Mouse (Mus musculus): ENCODE results near the gene Anxa7. TPM values are rescaled to one million over a fixed set of nuclear protein-coding genes. Genes with fewer than 3 reads are reported as not detected.
A peak's percentile ranks its signal among the peaks of the same experiment; 100 is the strongest.

Anxa7 gene
- polyA plus RNA-seq, 1 experiment from 2014 or later: 12.8 TPM

- Histone ChIP-seq H3K27me3 (ENCODE audit: control insufficient read depth, insufficient read depth, low read length) (no peaks in the 10 kb centered on the region; the same call in 1 of the 2 replicates), H3K9ac (ENCODE audit: low read length) (no peak overlapping the region), H3K4me2 (ENCODE audit: low read depth, low read length, severe bottlenecking) (no peak overlapping the region), H3K36me3 (ENCODE audit: control insufficient read depth, insufficient read depth, low read length) (peaks cover 2% of the 10 kb centered on the region; the same call in 1 of the 2 replicates), H3K27ac (ENCODE audit: low read depth, low read length) (no peak overlapping the region), H3K9me3 (ENCODE audit: control insufficient read depth, low read length) (no peaks in the 10 kb centered on the region), H3K4me3 (ENCODE audit: low read depth, low read length) (no peak overlapping the region), H3K4me1 (replicated peaks; ENCODE audit: control insufficient read depth, insufficient read depth, low read length) (0 out of 2 replicates have a peak, but pooled peaks cover 2% of the 10 kb centered on the region)
- no peak for ATAC-seq (replicated peaks; ENCODE audit: low FRiP score)
- WGBS: 91% methylated on average over 7 of the region's 7 CpGs
- no peak for DNase-seq (ENCODE audit: low spot score)
Observed at GRCm38 (mm10) chr14:20482051-20482751, 2.3 kb upstream of the Anxa7 start.

GRCm38 (mm10) chr14:20481211-20481610 lies 1.3 kb upstream of the Anxa7 start:
- H3K4me3 ChIP-seq (ENCODE audit: low read depth, low read length): no peak overlapping the region
- no peak for DNase-seq (ENCODE audit: low spot score)
- WGBS: 14% methylated on average over 5 of the region's 5 CpGs

GRCm38 (mm10) chr14:20480195-20480579 lies 254 bp upstream of the Anxa7 start:
- H3K9ac ChIP-seq (ENCODE audit: low read length): peak overlapping the region; percentile 57
- peak overlapping the region; percentile 63 for H3K4me3 ChIP-seq (ENCODE audit: low read depth, low read length)
- no peaks in the 10 kb centered on the region for H3K9me3 ChIP-seq (ENCODE audit: control insufficient read depth, low read length)
- 64% methylated on average over 1 of the region's 1 CpGs for WGBS
- DNase-seq (ENCODE audit: low spot score) (no peak), ATAC-seq (replicated peaks; ENCODE audit: low FRiP score) (no peak)
- 0 out of 2 replicates have a peak, but pooled peaks cover 2% of the 10 kb centered on the region for H3K4me1 ChIP-seq (replicated peaks; ENCODE audit: control insufficient read depth, insufficient read depth, low read length)
- H3K36me3 ChIP-seq (ENCODE audit: control insufficient read depth, insufficient read depth, low read length): no peaks in the 10 kb centered on the region; the same call in 1 of the 2 replicates
- no peak overlapping the region for H3K27ac ChIP-seq (ENCODE audit: low read depth, low read length)
- no peaks in the 10 kb centered on the region; the same call in 1 of the 2 replicates for H3K27me3 ChIP-seq (ENCODE audit: control insufficient read depth, insufficient read depth, low read length)
- H3K4me2 ChIP-seq (ENCODE audit: low read depth, low read length, severe bottlenecking): peak overlapping the region; percentile 87

More at GRCm38 (mm10) chr14:20481211-20481610, 1.3 kb upstream of the Anxa7 start:
- H3K4me2 ChIP-seq (ENCODE audit: low read depth, low read length, severe bottlenecking): no peak overlapping the region
- no peak overlapping the region for H3K9ac ChIP-seq (ENCODE audit: low read length)
- H3K9me3 ChIP-seq (ENCODE audit: control insufficient read depth, low read length): no peaks in the 10 kb centered on the region
- no peaks in the 10 kb centered on the region; the same call in 1 of the 2 replicates for H3K27me3 ChIP-seq (ENCODE audit: control insufficient read depth, insufficient read depth, low read length)
- 0 out of 2 replicates have a peak, but pooled peaks cover 2% of the 10 kb centered on the region for H3K4me1 ChIP-seq (replicated peaks; ENCODE audit: control insufficient read depth, insufficient read depth, low read length)
- no peak for ATAC-seq (replicated peaks; ENCODE audit: low FRiP score)
- no peaks in the 10 kb centered on the region; the same call in 1 of the 2 replicates for H3K36me3 ChIP-seq (ENCODE audit: control insufficient read depth, insufficient read depth, low read length)
- H3K27ac ChIP-seq (ENCODE audit: low read depth, low read length): no peak overlapping the region

GRCm38 (mm10) chr14:20478801-20479200 lies 1.1 kb downstream of the Anxa7 start:
- no peak overlapping the region; the same call in 1 of the 2 replicates for H3K9ac ChIP-seq (ENCODE audit: low read length)
- WGBS: 29% methylated on average over 7 of the region's 7 CpGs
- H3K36me3 ChIP-seq (ENCODE audit: control insufficient read depth, insufficient read depth, low read length): no peaks in the 10 kb centered on the region
- H3K9me3 ChIP-seq (ENCODE audit: control insufficient read depth, low read length): no peaks in the 10 kb centered on the region
- peak overlapping the region; percentile 87 for H3K4me2 ChIP-seq (ENCODE audit: low read depth, low read length, severe bottlenecking)
- ATAC-seq (replicated peaks; ENCODE audit: low FRiP score) (no peak), DNase-seq (ENCODE audit: low spot score) (no peak)
- no peak overlapping the region for H3K4me3 ChIP-seq (ENCODE audit: low read depth, low read length)
- 0 out of 2 replicates have a peak, but pooled peaks cover 2% of the 10 kb centered on the region for H3K4me1 ChIP-seq (replicated peaks; ENCODE audit: control insufficient read depth, insufficient read depth, low read length)
- H3K27me3 ChIP-seq (ENCODE audit: control insufficient read depth, insufficient read depth, low read length): no peaks in the 10 kb centered on the region; the same call in 1 of the 2 replicates
- H3K27ac ChIP-seq (ENCODE audit: low read depth, low read length): no peak overlapping the region

GRCm38 (mm10) chr14:20478385-20478784 lies 1.5 kb downstream of the Anxa7 start:
- Histone ChIP-seq H3K36me3 (ENCODE audit: control insufficient read depth, insufficient read depth, low read length) (no peaks in the 10 kb centered on the region), H3K27me3 (ENCODE audit: control insufficient read depth, insufficient read depth, low read length) (no peaks in the 10 kb centered on the region; the same call in 1 of the 2 replicates), H3K27ac (ENCODE audit: low read depth, low read length) (no peak overlapping the region), H3K9ac (ENCODE audit: low read length) (no peak overlapping the region), H3K4me2 (ENCODE audit: low read depth, low read length, severe bottlenecking) (no peak overlapping the region), H3K4me1 (replicated peaks; ENCODE audit: control insufficient read depth, insufficient read depth, low read length) (0 out of 2 replicates have a peak, but pooled peaks cover 2% of the 10 kb centered on the region), H3K9me3 (ENCODE audit: control insufficient read depth, low read length) (no peaks in the 10 kb centered on the region), H3K4me3 (ENCODE audit: low read depth, low read length) (no peak overlapping the region)
- DNase-seq (ENCODE audit: low spot score) (no peak), ATAC-seq (replicated peaks; ENCODE audit: low FRiP score) (no peak)
- WGBS: 58% methylated on average over 3 of the region's 3 CpGs

GRCm38 (mm10) chr14:20477261-20478025 lies 2.5 kb downstream of the Anxa7 start:
- no peak for DNase-seq (ENCODE audit: low spot score)

GRCm38 (mm10) chr14:20460216-20460615 lies 19.7 kb downstream of the Anxa7 start:
- Histone ChIP-seq H3K27ac (ENCODE audit: low read depth, low read length) (no peak overlapping the region), H3K27me3 (ENCODE audit: control insufficient read depth, insufficient read depth, low read length) (no peaks in the 10 kb centered on the region), H3K4me3 (ENCODE audit: low read depth, low read length) (no peak overlapping the region), H3K9me3 (ENCODE audit: control insufficient read depth, low read length) (no peaks in the 10 kb centered on the region), H3K4me1 (replicated peaks; ENCODE audit: control insufficient read depth, insufficient read depth, low read length) (no peaks in the 10 kb centered on the region), H3K9ac (ENCODE audit: low read length) (no peak overlapping the region), H3K4me2 (ENCODE audit: low read depth, low read length, severe bottlenecking) (no peak overlapping the region), H3K36me3 (ENCODE audit: control insufficient read depth, insufficient read depth, low read length) (no peaks in the 10 kb centered on the region)
- ATAC-seq (replicated peaks; ENCODE audit: low FRiP score): no peak
- no peak for DNase-seq (ENCODE audit: low spot score)
- 83% methylated on average over 14 of the region's 14 CpGs for WGBS

More at GRCm38 (mm10) chr14:20477261-20478025, 2.5 kb downstream of the Anxa7 start:
- no peak for ATAC-seq (replicated peaks; ENCODE audit: low FRiP score)
- Histone ChIP-seq H3K27ac (ENCODE audit: low read depth, low read length) (no peak overlapping the region), H3K4me3 (ENCODE audit: low read depth, low read length) (no peak overlapping the region), H3K9me3 (ENCODE audit: control insufficient read depth, low read length) (no peaks in the 10 kb centered on the region), H3K27me3 (ENCODE audit: control insufficient read depth, insufficient read depth, low read length) (no peaks in the 10 kb centered on the region; the same call in 1 of the 2 replicates), H3K9ac (ENCODE audit: low read length) (no peak overlapping the region), H3K36me3 (ENCODE audit: control insufficient read depth, insufficient read depth, low read length) (no peaks in the 10 kb centered on the region), H3K4me1 (replicated peaks; ENCODE audit: control insufficient read depth, insufficient read depth, low read length) (0 out of 2 replicates have a peak, but pooled peaks cover 2% of the 10 kb centered on the region), H3K4me2 (ENCODE audit: low read depth, low read length, severe bottlenecking) (no peak overlapping the region)
- WGBS: 40% methylated on average over 4 of the region's 4 CpGs

GRCm38 (mm10) chr14:20458378-20458777 lies 21.6 kb downstream of the Anxa7 start:
- H3K27ac ChIP-seq (ENCODE audit: low read depth, low read length): no peak overlapping the region

More at GRCm38 (mm10) chr14:20458378-20458777, 21.6 kb downstream of the Anxa7 start:
- no peak overlapping the region for H3K9ac ChIP-seq (ENCODE audit: low read length)
- ATAC-seq (replicated peaks; ENCODE audit: low FRiP score) (no peak), DNase-seq (ENCODE audit: low spot score) (no peak)
- H3K4me3 ChIP-seq (ENCODE audit: low read depth, low read length): no peak overlapping the region
- H3K36me3 ChIP-seq (ENCODE audit: control insufficient read depth, insufficient read depth, low read length): no peaks in the 10 kb centered on the region
- WGBS: 92% methylated on average over 9 of the region's 9 CpGs
- no peaks in the 10 kb centered on the region for H3K27me3 ChIP-seq (ENCODE audit: control insufficient read depth, insufficient read depth, low read length)
- H3K4me2 ChIP-seq (ENCODE audit: low read depth, low read length, severe bottlenecking): no peak overlapping the region
- H3K4me1 ChIP-seq (replicated peaks; ENCODE audit: control insufficient read depth, insufficient read depth, low read length): no peaks in the 10 kb centered on the region
- no peaks in the 10 kb centered on the region for H3K9me3 ChIP-seq (ENCODE audit: control insufficient read depth, low read length)
